18 mouse cellular contexts compared by ENCODE assay signal in genomic region chr2:152776435-152776834, GRCm38 (mm10). TPM values are rescaled to one million over a fixed set of nuclear protein-coding genes. Genes with fewer than 3 reads are reported as not detected.
DNase-seq lines count a peak whose midpoint lies in the region; ATAC-seq lines count a peak whose summit lies in the region.
"Had no signal": no experiment of that assay in that cellular context is flagged by ENCODE, and none has a peak within 500 bp of the region (broad histone marks: within the 10 kb centered on the region; RNA-seq: fewer than 3 reads in every experiment).

No protein-coding gene starts in this region.

- H3K9me3 ChIP-seq in hindbrain, embryonic 13.5 days = no peaks in the 10 kb centered on the region
- H3K9me3 ChIP-seq in hindbrain, embryonic 16.5 days (ENCODE audit: control insufficient read depth, low read length) = no peaks in the 10 kb centered on the region
- no peaks in the 10 kb centered on the region for H3K9me3 ChIP-seq in limb, embryonic 10.5 days (replicated peaks)
- H3K9me3 ChIP-seq in heart, embryonic 12.5 days (replicated peaks) = no peaks in the 10 kb centered on the region
- H3K9me3 ChIP-seq: embryonic facial prominence, embryonic 12.5 days; heart, embryonic 15.5 days; midbrain, embryonic 10.5 days had no signal

- ATAC-seq in hindbrain, embryonic 13.5 days (ENCODE audit: low FRiP score) = 0 out of 2 replicates have a peak, but pooled peaks have one; percentile 34
- ATAC-seq in hindbrain, embryonic 16.5 days = no peak
- ATAC-seq in heart, embryonic 12.5 days (ENCODE audit: insufficient number of reproducible peaks, low FRiP score) = no peak
- ATAC-seq: Patski had no signal

- H3K4me2 ChIP-seq in hindbrain, embryonic 13.5 days = no peak overlapping the region
- no peak overlapping the region for H3K4me2 ChIP-seq in hindbrain, embryonic 16.5 days (ENCODE audit: low read length)
- H3K4me2 ChIP-seq in heart, embryonic 12.5 days = no peak overlapping the region
- H3K4me2 ChIP-seq: embryonic facial prominence, embryonic 12.5 days; heart, embryonic 15.5 days; hindbrain, embryonic 14.5 days had no signal

- no peak overlapping the region for H3K9ac ChIP-seq in hindbrain, embryonic 13.5 days
- no peak overlapping the region for H3K9ac ChIP-seq in hindbrain, embryonic 16.5 days (ENCODE audit: low read depth, low read length)
- H3K9ac ChIP-seq in heart, embryonic 12.5 days = no peak overlapping the region
- H3K9ac ChIP-seq: embryonic facial prominence, embryonic 12.5 days; heart, embryonic 15.5 days; hindbrain, embryonic 14.5 days had no signal

- H3K4me3 ChIP-seq in hindbrain, embryonic 13.5 days = no peak overlapping the region
- H3K4me3 ChIP-seq in hindbrain, embryonic 16.5 days (ENCODE audit: low read length) = no peak overlapping the region
- H3K4me3 ChIP-seq in limb, embryonic 10.5 days = no peak overlapping the region
- H3K4me3 ChIP-seq in heart, embryonic 12.5 days = no peak overlapping the region
- H3K4me3 ChIP-seq: embryonic facial prominence, embryonic 12.5 days; heart, embryonic 15.5 days; midbrain, embryonic 10.5 days; myocyte had no signal

- no peaks in the 10 kb centered on the region for H3K4me1 ChIP-seq in hindbrain, embryonic 13.5 days (replicated peaks)
- H3K4me1 ChIP-seq in hindbrain, embryonic 16.5 days (ENCODE audit: control insufficient read depth, insufficient read depth, low read depth, low read length) = no peaks in the 10 kb centered on the region
- peaks cover 7% of the 10 kb centered on the region for H3K4me1 ChIP-seq in limb, embryonic 10.5 days
- H3K4me1 ChIP-seq in heart, embryonic 12.5 days (replicated peaks) = peaks cover 8% of the 10 kb centered on the region
- H3K4me1 ChIP-seq: embryonic facial prominence, embryonic 12.5 days had no signal

- no peaks in the 10 kb centered on the region for H3K27me3 ChIP-seq in hindbrain, embryonic 13.5 days
- H3K27me3 ChIP-seq in hindbrain, embryonic 16.5 days (replicated peaks; ENCODE audit: control insufficient read depth, insufficient read depth, low read length) = no peaks in the 10 kb centered on the region
- H3K27me3 ChIP-seq in limb, embryonic 10.5 days (ENCODE audit: low read depth, poor library complexity, severe bottlenecking) = no peaks in the 10 kb centered on the region
- H3K27me3 ChIP-seq in heart, embryonic 12.5 days (replicated peaks) = no peaks in the 10 kb centered on the region
- H3K27me3 ChIP-seq: embryonic facial prominence, embryonic 12.5 days; heart, embryonic 15.5 days; Patski had no signal

- H3K36me3 ChIP-seq in hindbrain, embryonic 13.5 days = peaks cover 26% of the 10 kb centered on the region
- peaks cover 12% of the 10 kb centered on the region for H3K36me3 ChIP-seq in hindbrain, embryonic 16.5 days (ENCODE audit: control insufficient read depth, insufficient read depth, low read length)
- peaks cover 22% of the 10 kb centered on the region for H3K36me3 ChIP-seq in limb, embryonic 10.5 days
- peaks cover 20% of the 10 kb centered on the region for H3K36me3 ChIP-seq in heart, embryonic 12.5 days

- H3K27ac ChIP-seq in hindbrain, embryonic 13.5 days = no peak overlapping the region
- H3K27ac ChIP-seq in hindbrain, embryonic 16.5 days (ENCODE audit: low read depth, low read length) = no peak overlapping the region
- no peak overlapping the region for H3K27ac ChIP-seq in limb, embryonic 10.5 days
- no peak overlapping the region for H3K27ac ChIP-seq in heart, embryonic 12.5 days (ENCODE audit: poor library complexity, severe bottlenecking)
- H3K27ac ChIP-seq: embryonic facial prominence, embryonic 12.5 days; heart, embryonic 15.5 days; hindbrain, embryonic 14.5 days; midbrain, embryonic 10.5 days had no signal

- WGBS in hindbrain, embryonic 13.5 days = 86% methylated on average over 2 of the region's 2 CpGs
- 88% methylated on average over 2 of the region's 2 CpGs for WGBS in hindbrain, embryonic 16.5 days
- 82% methylated on average over 2 of the region's 2 CpGs for WGBS in limb, embryonic 10.5 days
- 83% methylated on average over 2 of the region's 2 CpGs for WGBS in heart, embryonic 12.5 days

- DNase-seq in frontal cortex, adult 2 months (ENCODE audit: extremely low spot score in 1 of 2, low spot score in 1 of 2) = peak; percentile 84 to 86
- peak; percentile 40 to 44 for DNase-seq in layer of hippocampus, postnatal 10 days (ENCODE audit: low spot score in 2 of 2)
- peak; percentile 78 to 79 for DNase-seq in right cerebral cortex, adult 2 months (ENCODE audit: low spot score in 2 of 2)
- DNase-seq in limb, embryonic 10.5 days (ENCODE audit: low spot score) = no peak
- no peak for DNase-seq in cerebellum, adult 9-11 months
- DNase-seq: cerebellum, postnatal 14 days; kidney, adult 11 months; kidney, postnatal 4 days had no signal

RNA-seq across cellular contexts. Expression of gene Cox4i2, which starts 22.5 kb away (rescaled TPM):
- 4.6 and 5.4 TPM in 2 replicates for polyA plus RNA-seq in hindbrain, embryonic 13.5 days (2015; fragmentation: Nextera tagmentation; extraction: Ambion mirVana)
- polyA plus RNA-seq in hindbrain, embryonic 16.5 days (2015; fragmentation: Nextera tagmentation; extraction: Ambion mirVana) = 6.7 and 7.0 TPM in 2 replicates
- polyA plus RNA-seq in frontal cortex, adult 2 months (2012; rRNA removed) = 6.9 and 7.6 TPM in 2 replicates
- total RNA-seq in layer of hippocampus, postnatal 10 days (2021) = 1 to 10 TPM; 2.1 to 2.5 TPM
- polyA plus RNA-seq in limb, embryonic 10.5 days (2016; fragmentation: Nextera tagmentation; extraction: Ambion mirVana) = 11.2 and 18.4 TPM in 2 replicates
- 18.9 and 20.8 TPM in 2 replicates for polyA plus RNA-seq in heart, embryonic 12.5 days (2016; fragmentation: Nextera tagmentation; extraction: Ambion mirVana)
- total RNA-seq: liver, adult 2 months had no signal
- polyA plus RNA-seq: myocyte had no signal

RNA-seq across cellular contexts. Expression of gene Id1, which starts 40.4 kb away (rescaled TPM):
- 68.7 and 87.0 TPM in 2 replicates for polyA plus RNA-seq in hindbrain, embryonic 13.5 days (2015; fragmentation: Nextera tagmentation; extraction: Ambion mirVana)
- 56.8 and 68.4 TPM in 2 replicates for polyA plus RNA-seq in hindbrain, embryonic 16.5 days (2015; fragmentation: Nextera tagmentation; extraction: Ambion mirVana)
- 81.5 and 93.8 TPM in 2 replicates for polyA plus RNA-seq in frontal cortex, adult 2 months (2012; rRNA removed)
- total RNA-seq in layer of hippocampus, postnatal 10 days (2021) = 10 to 100 TPM; 29.0 to 31.2 TPM
- polyA plus RNA-seq in limb, embryonic 10.5 days (2016; fragmentation: Nextera tagmentation; extraction: Ambion mirVana) = 132 and 178 TPM in 2 replicates
- 87.7 and 90.9 TPM in 2 replicates for polyA plus RNA-seq in heart, embryonic 12.5 days (2016; fragmentation: Nextera tagmentation; extraction: Ambion mirVana)

RNA-seq across cellular contexts. Expression of gene Bcl2l1, which starts 55.1 kb away (rescaled TPM):
- polyA plus RNA-seq in hindbrain, embryonic 13.5 days (2015; fragmentation: Nextera tagmentation; extraction: Ambion mirVana) = 173 and 179 TPM in 2 replicates
- 138 and 159 TPM in 2 replicates for polyA plus RNA-seq in hindbrain, embryonic 16.5 days (2015; fragmentation: Nextera tagmentation; extraction: Ambion mirVana)
- 91.7 and 91.8 TPM in 2 replicates for polyA plus RNA-seq in frontal cortex, adult 2 months (2012; rRNA removed)
- total RNA-seq in layer of hippocampus, postnatal 10 days (2021) = 100 to 1,000 TPM; 109 to 117 TPM
- 90.1 and 103 TPM in 2 replicates for polyA plus RNA-seq in limb, embryonic 10.5 days (2016; fragmentation: Nextera tagmentation; extraction: Ambion mirVana)
- 83.0 and 85.9 TPM in 2 replicates for polyA plus RNA-seq in heart, embryonic 12.5 days (2016; fragmentation: Nextera tagmentation; extraction: Ambion mirVana)

Comparison
In these comparisons a context has a peak if more than half of its experiments do, and no peak if none do; other contexts are left out.
1. DNase-seq: peak in frontal cortex, adult 2 months (2 of 2), layer of hippocampus, postnatal 10 days (2 of 2) and right cerebral cortex, adult 2 months (2 of 2); none in limb, embryonic 10.5 days (single experiment) and cerebellum, adult 9-11 months (single experiment).